Mouse (Mus musculus) adrenal gland, adult (tissue): Measurements from ENCODE around the gene Zfp235.

ENCODE experiments used
- DNase-seq, 2 experiments: peaks; one replicate each; pipeline ENCODE4 v3.0.0; 2022 to 2023; ENCODE audit warnings: low spot score in 1 of 2; ENCODE audit not compliant: inconsistent age in 2 of 2

The Zfp235 gene

GRCm38 (mm10) chr7:24133996-24134828 lies at the start of gene Zfp235:
Gene Zfp235, plus strand, starts transcription at chr7:24134169.
- peak; percentile 90 to 96 for DNase-seq

- no peak for DNase-seq
Observed at GRCm38 (mm10) chr7:24086871-24087270, 47.1 kb upstream of the Zfp235 start.

GRCm38 (mm10) chr7:24087485-24088125 lies 46.4 kb upstream of the Zfp235 start:
- DNase-seq = no peak

- no peak for DNase-seq
Observed at GRCm38 (mm10) chr7:24104403-24104802, 29.6 kb upstream of the Zfp235 start.

- DNase-seq = no peak
Observed at GRCm38 (mm10) chr7:24105144-24105703, 28.7 kb upstream of the Zfp235 start.

GRCm38 (mm10) chr7:24110839-24111238 lies 23.1 kb upstream of the Zfp235 start:
- DNase-seq = no peak

GRCm38 (mm10) chr7:24111772-24112155 lies 22.2 kb upstream of the Zfp235 start:
- no peak for DNase-seq

- peak; percentile 88 to 95 for DNase-seq
Observed at GRCm38 (mm10) chr7:24112156-24112856, 21.7 kb upstream of the Zfp235 start, which contains the start of gene Zfp112. Gene Zfp112, plus strand, starts transcription at chr7:24112314.

- DNase-seq = peak; percentile 75 to 88
Observed at GRCm38 (mm10) chr7:24113001-24113400, 21.0 kb upstream of the Zfp235 start.

GRCm38 (mm10) chr7:24116655-24117054 lies 17.3 kb upstream of the Zfp235 start:
- no peak for DNase-seq

GRCm38 (mm10) chr7:24133425-24133995 lies 459 bp upstream of the Zfp235 start:
- DNase-seq = peak in 1 of 2 experiments; percentile 28

- no peak for DNase-seq
Observed at GRCm38 (mm10) chr7:24142566-24142965, 8.6 kb downstream of the Zfp235 start.

- peak in 1 of 2 experiments; percentile 27 for DNase-seq
Observed at GRCm38 (mm10) chr7:24153272-24153671, 19.3 kb downstream of the Zfp235 start.

- DNase-seq = peak in 1 of 2 experiments; percentile 8
Observed at GRCm38 (mm10) chr7:24172191-24172590, 38.2 kb downstream of the Zfp235 start.

GRCm38 (mm10) chr7:24174618-24175336 lies 40.8 kb downstream of the Zfp235 start, which contains the start of gene Zfp114:
Gene Zfp114, plus strand, starts transcription at chr7:24175060.
- DNase-seq = peak; percentile 40 to 72

- no peak for DNase-seq
Observed at GRCm38 (mm10) chr7:24175337-24175711, 41.4 kb downstream of the Zfp235 start.

GRCm38 (mm10) chr7:24187611-24188010 lies 53.6 kb downstream of the Zfp235 start:
- DNase-seq = no peak

- DNase-seq = no peak
Observed at GRCm38 (mm10) chr7:24188901-24189570, 55.1 kb downstream of the Zfp235 start.

GRCm38 (mm10) chr7:24189571-24189944 lies 55.6 kb downstream of the Zfp235 start:
- DNase-seq = no peak

GRCm38 (mm10) chr7:24191361-24191760 lies 57.4 kb downstream of the Zfp235 start:
- no peak for DNase-seq
